Mouse (Mus musculus) kidney, adult 11 months (tissue): ENCODE measurements around the gene Ldb3.

Experiments
- DNase-seq: peaks from one replicate; pipeline ENCODE4 v3.0.0; 2022

The Ldb3 gene

DNA sequence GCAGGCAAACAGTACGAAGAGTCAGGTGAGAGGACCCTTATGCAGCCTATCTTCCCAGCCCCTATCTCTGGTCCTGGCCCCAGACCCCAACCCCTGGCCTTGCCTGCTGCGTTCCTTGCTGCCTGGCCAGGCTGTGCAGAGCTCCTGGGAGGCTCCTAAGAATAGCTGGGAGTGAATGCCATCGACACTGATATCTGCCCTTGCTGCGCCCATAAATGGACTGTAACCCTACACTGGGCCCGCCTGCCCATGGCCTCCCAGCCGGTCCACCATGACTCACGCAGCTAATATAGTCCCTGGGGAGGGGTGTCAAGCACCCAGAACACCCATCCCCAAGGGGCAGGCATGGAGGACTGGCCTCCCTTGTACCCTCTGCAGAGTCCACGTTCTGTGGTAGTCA is at the start of gene Ldb3:
Gene Ldb3, minus strand, starts transcription at position 185 of the 400 bp plus-strand sequence.
- DNase-seq, result no peak

- no peak for DNase-seq
Measured at GRCm38 (mm10) chr14:34635721-34636120, 47.2 kb upstream of the Ldb3 start.

DNA sequence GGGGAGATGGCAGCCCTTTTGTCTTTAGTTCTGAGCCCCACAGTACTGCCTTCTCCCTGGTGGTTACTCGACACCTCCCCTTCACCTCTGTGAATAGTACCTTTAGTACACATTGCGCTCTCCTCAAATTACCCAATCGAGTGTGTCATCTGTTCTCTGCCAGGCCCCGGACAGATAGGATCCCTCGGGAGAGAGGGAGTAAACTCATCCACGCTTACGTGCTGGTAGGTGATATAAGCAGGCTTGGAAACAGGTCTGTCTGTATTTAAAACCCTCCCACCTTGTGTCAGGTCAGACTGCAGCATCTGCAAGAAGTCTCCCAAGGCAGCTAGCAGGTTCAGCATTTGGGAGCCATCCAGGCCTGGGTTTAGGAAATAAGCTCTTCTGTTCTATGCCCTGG is 46.7 kb upstream of the Ldb3 start:
- DNase-seq, result no peak

- DNase-seq, result no peak
Measured at GRCm38 (mm10) chr14:34632722-34633448, 44.4 kb upstream of the Ldb3 start.

DNA sequence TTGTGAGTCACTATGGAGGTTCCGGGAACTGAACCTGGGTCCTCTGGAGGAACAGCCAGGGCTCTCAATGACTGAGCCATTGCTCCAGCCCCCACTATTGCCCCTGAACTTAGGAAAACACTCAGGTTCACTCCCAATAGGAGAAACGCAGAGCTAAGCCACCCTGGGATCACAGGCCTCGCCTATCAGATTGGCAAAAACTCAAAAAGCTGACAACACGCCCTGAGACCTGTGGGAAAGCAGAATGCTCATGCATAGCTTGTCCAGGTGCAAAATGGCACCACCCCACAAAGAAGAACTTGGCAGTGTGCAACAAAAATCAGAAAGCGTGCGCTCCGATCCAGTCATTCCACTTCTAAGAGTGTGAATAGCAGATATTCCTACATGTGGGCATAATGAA is 38.3 kb upstream of the Ldb3 start:
- DNase-seq, result no peak

- DNase-seq, result no peak
Measured at GRCm38 (mm10) chr14:34623531-34624210, 35.2 kb upstream of the Ldb3 start.

DNA sequence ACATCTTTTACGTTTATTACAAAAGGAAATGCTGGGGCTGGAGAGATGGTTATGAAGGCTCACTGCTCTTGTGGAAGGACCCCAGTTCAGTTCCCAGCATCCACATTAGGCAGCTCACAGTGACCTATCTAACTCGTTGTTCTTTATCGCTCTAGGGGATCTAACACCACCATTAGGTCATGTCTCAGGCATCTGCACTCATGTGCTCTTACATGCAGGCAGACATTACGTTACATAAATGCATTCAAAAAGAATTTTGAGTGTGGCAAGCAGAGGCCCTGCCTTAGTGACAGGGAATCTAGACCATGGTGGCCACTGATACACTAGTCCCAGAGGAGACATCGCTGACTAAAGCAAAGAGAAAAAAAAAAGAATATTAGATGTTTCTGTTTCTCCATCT is 34.6 kb upstream of the Ldb3 start:
- DNase-seq, result no peak

GRCm38 (mm10) chr14:34620611-34621376 is 32.3 kb upstream of the Ldb3 start:
- peak; percentile 33 for DNase-seq

- no peak for DNase-seq
Measured at GRCm38 (mm10) chr14:34618808-34619207, 30.3 kb upstream of the Ldb3 start.

- peak; percentile 76 for DNase-seq
Measured at GRCm38 (mm10) chr14:34616821-34617220, 28.3 kb upstream of the Ldb3 start.

GRCm38 (mm10) chr14:34615625-34616024 is 27.1 kb upstream of the Ldb3 start:
- no peak for DNase-seq

- peak; percentile 23 for DNase-seq
Measured at GRCm38 (mm10) chr14:34615082-34615481, 26.6 kb upstream of the Ldb3 start.

DNA sequence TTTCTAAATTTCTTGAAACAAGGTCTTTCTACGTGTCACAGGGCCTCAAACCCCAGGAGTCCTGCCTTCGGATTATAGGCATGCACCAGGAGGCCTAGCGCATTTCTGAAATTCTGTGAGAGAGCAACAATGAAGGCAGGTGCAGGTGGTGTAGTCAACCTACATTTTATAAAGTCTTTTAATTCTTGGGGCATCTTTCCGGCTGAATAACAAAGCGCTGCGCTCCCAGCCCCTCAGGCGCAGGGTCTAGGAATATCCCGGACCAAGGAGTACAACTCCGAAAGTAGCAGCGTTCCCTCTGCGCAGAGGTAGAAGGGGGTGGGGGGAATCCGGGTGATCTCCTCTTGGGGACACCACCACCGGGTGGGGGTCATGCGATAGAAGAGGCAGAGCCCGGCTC is 26.1 kb upstream of the Ldb3 start:
- DNase-seq, result no peak

- no peak for DNase-seq
Measured at GRCm38 (mm10) chr14:34613523-34613922, 25.0 kb upstream of the Ldb3 start.

GRCm38 (mm10) chr14:34612222-34612621 is 23.7 kb upstream of the Ldb3 start:
- DNase-seq, result no peak

DNA sequence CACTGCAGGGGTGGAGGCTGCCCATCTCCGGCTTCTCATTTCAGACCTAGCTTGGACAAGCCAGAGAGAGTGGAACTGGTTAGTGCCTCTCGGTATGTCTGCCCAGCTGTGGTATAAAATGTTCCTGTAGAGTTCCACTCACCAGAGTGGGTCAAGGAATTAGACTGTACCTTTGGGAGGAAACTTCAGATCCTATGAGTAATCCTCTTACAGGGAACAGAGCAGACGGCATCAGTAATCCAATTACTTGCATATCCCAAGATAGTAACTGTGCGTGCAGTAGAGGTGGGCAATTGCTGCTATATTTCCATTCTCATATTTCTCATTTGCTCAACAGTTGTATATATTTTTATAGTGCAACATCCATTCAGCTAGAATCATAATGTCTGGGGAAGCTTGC is 23.1 kb upstream of the Ldb3 start:
- DNase-seq, result no peak

- DNase-seq, result no peak
Measured at GRCm38 (mm10) chr14:34601910-34602309, 13.4 kb upstream of the Ldb3 start.

DNA sequence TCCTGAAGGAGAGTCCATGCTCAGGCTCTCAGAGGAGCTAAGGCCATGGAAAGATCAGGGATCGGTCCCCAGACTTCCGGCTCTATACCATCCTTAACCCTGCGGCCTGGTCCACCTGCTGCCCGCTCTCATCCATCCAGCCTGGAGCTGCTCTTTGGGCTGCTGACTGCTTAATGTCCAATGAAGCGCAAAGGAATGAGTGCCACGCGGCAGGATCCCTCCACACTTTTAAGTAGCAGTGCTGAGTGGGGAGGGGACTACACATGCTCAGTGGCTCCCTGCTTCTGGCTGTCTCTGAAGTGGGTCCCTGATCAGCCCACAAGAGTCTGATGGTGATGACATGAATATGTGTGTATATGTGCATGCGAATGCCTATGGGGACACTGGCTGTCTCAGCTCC is 11.5 kb upstream of the Ldb3 start, which contains the start of gene Opn4:
Gene Opn4, minus strand, starts transcription at position 202 of the 400 bp plus-strand sequence.
- no peak for DNase-seq

DNA sequence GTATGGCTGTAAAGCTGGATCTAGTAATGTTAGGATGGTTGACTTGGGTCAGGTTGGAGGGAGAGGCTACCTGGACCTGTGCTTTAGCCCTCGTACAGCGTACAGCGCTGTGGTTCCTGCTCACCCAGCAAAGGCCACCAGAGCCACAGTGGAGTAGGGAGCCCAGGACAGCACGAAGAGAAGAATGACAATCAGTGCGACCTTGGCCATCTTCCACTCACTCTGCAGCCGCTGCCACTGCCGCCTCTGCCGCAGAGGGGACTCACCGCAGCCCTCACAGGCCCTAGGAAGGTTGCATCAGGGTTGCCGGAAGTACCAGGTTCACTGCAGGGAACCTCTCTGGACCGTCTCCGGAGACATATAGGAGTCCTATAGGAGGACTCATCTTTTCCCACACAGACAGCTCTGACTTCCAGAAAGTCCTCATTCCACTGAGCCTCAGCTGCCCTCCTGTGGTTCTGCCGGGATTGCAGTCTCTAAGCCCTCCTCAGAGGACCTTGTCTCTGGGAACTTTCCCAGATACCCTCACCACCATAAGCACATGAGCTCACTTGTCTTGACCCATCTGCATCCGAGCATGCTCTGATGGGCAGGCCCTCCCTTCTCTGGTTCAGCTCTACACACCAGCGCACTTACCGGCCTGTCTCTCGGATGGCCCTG is 7.2 kb upstream of the Ldb3 start:
- no peak for DNase-seq

DNA sequence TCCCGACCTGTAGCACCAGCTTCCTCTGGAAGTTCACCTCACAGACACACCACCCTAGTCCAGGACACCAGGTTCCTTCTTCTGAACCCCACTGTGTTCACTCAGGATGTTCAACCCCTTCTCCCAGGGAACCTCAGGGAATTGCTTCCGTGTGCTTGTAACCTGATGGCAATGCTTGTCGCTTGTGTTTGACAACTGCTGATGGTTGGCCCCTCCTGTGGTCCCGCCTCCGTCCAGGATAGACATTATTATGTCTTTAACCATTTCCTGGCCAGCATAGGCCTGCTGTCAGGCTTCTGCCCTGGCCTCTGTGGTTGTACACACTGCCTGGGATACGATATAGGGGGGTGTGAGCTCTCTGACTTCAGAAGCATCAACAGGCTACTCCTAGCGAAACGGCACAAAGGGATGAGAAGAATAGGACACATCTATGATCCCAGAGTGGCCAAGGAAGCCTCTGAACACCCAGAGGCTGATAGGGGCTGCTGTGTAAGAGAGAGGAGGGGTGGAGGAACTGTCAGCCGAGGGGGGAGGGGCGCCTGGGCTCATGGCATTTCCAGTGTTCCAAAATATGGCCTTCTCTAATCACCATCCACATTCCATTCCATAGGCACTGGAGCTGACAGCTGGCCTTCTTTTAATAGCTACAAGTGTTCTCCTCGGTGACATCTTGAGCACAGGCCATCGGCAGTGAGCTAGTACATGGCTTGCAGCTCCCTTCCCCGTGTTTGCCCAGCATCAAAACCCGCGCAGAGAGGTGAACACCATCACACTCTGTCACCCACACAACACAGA is 3.5 kb upstream of the Ldb3 start:
- DNase-seq, result no peak

GRCm38 (mm10) chr14:34590743-34591675 is 2.5 kb upstream of the Ldb3 start:
- no peak for DNase-seq
